Mouse (Mus musculus) stomach, postnatal 0 days (tissue): ENCODE measurements at regions not wholly inside any gene's neighbourhood (a gene's known extent, or its start where the extent isn't known, plus 50 kb on each side); places are given as distances from the start of the nearest gene placed in this dataset.

Experiments
- CTCF ChIP-seq: IDR thresholded peaks from 2 replicates; pipeline ENCODE4 v1.5.1; 2016; ENCODE audit warnings: antibody characterized with exemption, low read depth, mild to moderate bottlenecking, moderate library complexity
- EP300 ChIP-seq: optimal IDR thresholded peaks from 2 replicates; pipeline ENCODE3; 2016; ENCODE audit warnings: antibody characterized with exemption

DNA sequence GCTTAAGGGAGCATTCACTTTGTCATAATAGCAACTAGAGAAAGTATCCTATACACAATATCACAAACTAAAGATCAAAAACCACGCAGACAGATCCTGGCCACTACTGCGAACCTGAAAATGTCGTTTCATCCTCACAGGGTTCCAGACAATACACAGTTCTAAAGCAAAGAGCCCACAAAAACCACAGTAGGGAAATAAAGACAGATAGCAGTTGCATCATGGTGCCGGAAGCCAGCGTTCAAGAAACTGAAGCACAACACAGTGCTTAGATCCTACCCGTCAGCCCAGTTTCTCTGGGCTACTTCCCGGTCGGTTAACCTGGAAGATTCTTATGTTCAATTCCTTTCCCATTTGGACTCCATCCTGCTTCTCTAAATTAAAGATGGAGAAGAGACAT, 69.7 kb upstream of the Ahi1 start:
- TF ChIP-seq CTCF (no peak), EP300 (no peak)
